Mouse (Mus musculus): ENCODE measurements at regions not wholly inside any gene's neighbourhood (a gene's known extent, or its start where the extent isn't known, plus 50 kb on each side); places are given as distances from the start of the nearest gene placed in this dataset.
"Not testable (repeated sequence)": the region's sequence is repeated elsewhere in the genome, so short reads cannot be mapped to it uniquely, and the experiment has no call there.

DNA sequence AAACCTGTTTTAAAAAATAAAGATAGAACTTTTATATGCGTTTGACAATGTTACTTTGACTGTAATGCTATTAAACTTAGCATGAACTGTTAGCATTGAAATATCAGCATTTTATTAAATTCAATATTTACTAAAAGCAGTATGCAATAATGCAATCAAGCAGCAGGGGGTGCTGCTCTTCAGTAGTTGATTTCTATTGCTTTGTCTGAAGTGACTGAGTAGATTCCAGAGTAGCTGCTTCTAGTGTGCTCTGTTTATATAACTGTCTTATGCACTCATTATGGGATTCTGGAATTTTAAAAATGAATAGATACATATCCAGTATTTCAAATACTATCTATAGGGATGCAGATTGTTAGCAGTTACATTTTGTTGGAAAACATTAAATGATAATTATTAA lies 146.2 kb downstream of the Gm28710 start:
- no peaks in the 10 kb centered on the region for H3K4me1 ChIP-seq (replicated peaks; ENCODE audit: control insufficient read depth in 2 of 2, insufficient read depth in 2 of 2, low read length in 1 of 2)
- no peak overlapping the region for H3K4me2 ChIP-seq (ENCODE audit: low read depth)
- no peak overlapping the region for H3K4me3 ChIP-seq (ENCODE audit: insufficient read depth in 1 of 2, low read depth in 2 of 2, low read length in 2 of 2)
- no peak overlapping the region for H3K27ac ChIP-seq
- H3K9me3 ChIP-seq (ENCODE audit: control insufficient read depth, low read length): no peaks in the 10 kb centered on the region
- TF ChIP-seq EP300 (IDR thresholded peaks at IDR 0.05; ENCODE audit: low read depth): no peak
- peak; percentile 40; the same call in 1 of the 2 replicates for TF ChIP-seq CTCF (IDR thresholded peaks at IDR 0.05; ENCODE audit: low read depth)
- H3K9ac ChIP-seq (replicated peaks): no peak overlapping the region
- ATAC-seq (ENCODE audit: insufficient read depth): no peak
- no peaks in the 10 kb centered on the region for H3K36me3 ChIP-seq (replicated peaks; ENCODE audit: control insufficient read depth, insufficient read depth, low read depth)
- no peak for DNase-seq (ENCODE audit: low read depth in 3 of 3, low spot score in 3 of 3)
- 12% methylated on average over 1 of the region's 1 CpGs for WGBS (ENCODE audit: insufficient replicate concordance)
- no peaks in the 10 kb centered on the region for H3K27me3 ChIP-seq (ENCODE audit: control insufficient read depth, insufficient read depth, low read length)

DNA sequence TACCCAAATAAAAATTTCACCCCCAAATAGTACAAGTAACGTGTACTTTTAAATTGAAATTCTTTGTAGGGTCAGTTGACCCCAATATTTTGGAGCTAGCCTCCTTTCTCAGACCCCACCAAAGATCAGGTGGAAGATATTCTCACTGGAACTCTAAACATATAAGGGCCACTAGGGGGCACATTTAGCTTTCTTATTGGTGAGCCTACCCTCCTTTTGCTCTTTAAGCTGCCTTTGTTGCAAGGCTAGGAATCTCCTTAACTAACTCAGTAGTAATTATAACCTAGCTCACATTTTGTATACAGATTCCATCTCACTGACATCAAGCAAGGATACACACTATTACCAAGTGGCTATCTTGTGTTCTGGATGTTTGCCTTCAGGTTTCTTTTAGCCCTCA lies 155.8 kb downstream of the Gm28710 start:
- DNase-seq (ENCODE audit: low read depth in 3 of 3, low spot score in 3 of 3) (no peak), ATAC-seq (ENCODE audit: insufficient read depth) (no peak)
- Histone ChIP-seq H3K4me2 (ENCODE audit: low read depth) (no peak overlapping the region), H3K27ac (no peak overlapping the region), H3K9ac (replicated peaks) (no peak overlapping the region), H3K36me3 (replicated peaks; ENCODE audit: control insufficient read depth, insufficient read depth, low read depth) (no peaks in the 10 kb centered on the region), H3K9me3 (ENCODE audit: control insufficient read depth, low read length) (no peaks in the 10 kb centered on the region), H3K27me3 (ENCODE audit: control insufficient read depth, insufficient read depth, low read length) (no peaks in the 10 kb centered on the region), H3K4me1 (replicated peaks; ENCODE audit: control insufficient read depth in 2 of 2, insufficient read depth in 2 of 2, low read length in 1 of 2) (no peaks in the 10 kb centered on the region), H3K4me3 (ENCODE audit: insufficient read depth in 1 of 2, low read depth in 2 of 2, low read length in 2 of 2) (no peak overlapping the region)
- 6% methylated on average over 1 of the region's 1 CpGs for WGBS (ENCODE audit: insufficient replicate concordance)
- TF ChIP-seq CTCF (IDR thresholded peaks at IDR 0.05; ENCODE audit: low read depth): peak; percentile 18; the same call in 1 of the 2 replicates
- no peak for TF ChIP-seq EP300 (IDR thresholded peaks at IDR 0.05; ENCODE audit: low read depth)

DNA sequence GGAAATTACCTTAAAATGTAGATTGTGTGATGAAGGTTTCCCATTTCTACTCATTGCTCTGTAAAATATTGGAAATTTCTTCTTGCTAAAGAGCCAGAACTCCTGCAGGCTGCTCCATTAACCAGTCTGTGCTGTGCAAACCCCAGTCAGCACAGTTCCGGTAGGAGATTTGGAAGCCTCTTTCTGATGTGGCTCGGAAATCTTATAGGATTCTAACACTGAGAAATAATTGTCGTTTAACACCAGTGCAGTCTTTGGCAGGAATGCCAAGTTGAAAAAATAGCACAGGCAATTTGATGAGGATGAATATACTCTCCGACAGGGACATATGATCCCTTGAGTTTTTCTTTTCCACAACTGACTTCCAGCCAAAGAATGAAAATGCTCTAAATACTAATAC lies 176.1 kb downstream of the Gm28710 start:
- DNase-seq (ENCODE audit: low read depth in 3 of 3, low spot score in 3 of 3): no peak
- H3K27ac ChIP-seq: no peak overlapping the region
- 68% methylated on average over 4 of the region's 4 CpGs for WGBS (ENCODE audit: insufficient replicate concordance)
- no peaks in the 10 kb centered on the region for H3K4me1 ChIP-seq (replicated peaks; ENCODE audit: control insufficient read depth in 2 of 2, insufficient read depth in 2 of 2, low read length in 1 of 2)
- H3K9ac ChIP-seq (replicated peaks): no peak overlapping the region
- no peak for TF ChIP-seq CTCF (IDR thresholded peaks at IDR 0.05; ENCODE audit: low read depth)
- H3K4me2 ChIP-seq (ENCODE audit: low read depth): no peak overlapping the region
- H3K27me3 ChIP-seq (ENCODE audit: control insufficient read depth, insufficient read depth, low read length): no peaks in the 10 kb centered on the region
- H3K9me3 ChIP-seq (ENCODE audit: control insufficient read depth, low read length): no peaks in the 10 kb centered on the region
- H3K4me3 ChIP-seq (ENCODE audit: insufficient read depth in 1 of 2, low read depth in 2 of 2, low read length in 2 of 2): no peak overlapping the region
- H3K36me3 ChIP-seq (replicated peaks; ENCODE audit: control insufficient read depth, insufficient read depth, low read depth): no peaks in the 10 kb centered on the region
- ATAC-seq (ENCODE audit: insufficient read depth): no peak

DNA sequence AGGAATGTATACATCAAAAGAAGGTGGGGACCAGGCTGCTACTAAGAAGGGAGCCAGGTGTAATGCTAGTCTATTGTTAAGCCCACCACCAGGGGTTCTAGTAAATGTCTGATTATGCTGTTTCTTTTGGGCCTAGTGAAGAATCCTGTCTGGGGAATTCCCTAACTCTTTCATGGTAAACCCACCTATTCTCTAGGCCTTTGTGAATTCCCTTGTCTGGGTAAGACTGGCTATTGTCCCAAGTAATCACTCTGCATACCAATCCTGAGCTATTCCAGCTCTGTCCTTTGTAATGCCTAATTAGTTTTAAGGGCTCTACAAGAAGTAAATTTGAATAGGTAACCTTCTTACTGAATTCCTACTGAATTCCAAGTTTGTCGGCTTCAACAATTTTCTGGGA lies 177.2 kb downstream of the Gm28710 start:
- not testable (repeated sequence) for H3K4me1 ChIP-seq (replicated peaks; ENCODE audit: control insufficient read depth in 2 of 2, insufficient read depth in 2 of 2, low read length in 1 of 2); H3K4me3 ChIP-seq (ENCODE audit: insufficient read depth in 1 of 2, low read depth in 2 of 2, low read length in 2 of 2); H3K9ac ChIP-seq (replicated peaks); H3K27ac ChIP-seq; DNase-seq (ENCODE audit: low read depth in 3 of 3, low spot score in 3 of 3); H3K36me3 ChIP-seq (replicated peaks; ENCODE audit: control insufficient read depth, insufficient read depth, low read depth); ATAC-seq (ENCODE audit: insufficient read depth); H3K9me3 ChIP-seq (ENCODE audit: control insufficient read depth, low read length); H3K27me3 ChIP-seq (ENCODE audit: control insufficient read depth, insufficient read depth, low read length); H3K4me2 ChIP-seq (ENCODE audit: low read depth)
- 60% methylated on average over 1 of the region's 1 CpGs for WGBS (ENCODE audit: insufficient replicate concordance)

DNA sequence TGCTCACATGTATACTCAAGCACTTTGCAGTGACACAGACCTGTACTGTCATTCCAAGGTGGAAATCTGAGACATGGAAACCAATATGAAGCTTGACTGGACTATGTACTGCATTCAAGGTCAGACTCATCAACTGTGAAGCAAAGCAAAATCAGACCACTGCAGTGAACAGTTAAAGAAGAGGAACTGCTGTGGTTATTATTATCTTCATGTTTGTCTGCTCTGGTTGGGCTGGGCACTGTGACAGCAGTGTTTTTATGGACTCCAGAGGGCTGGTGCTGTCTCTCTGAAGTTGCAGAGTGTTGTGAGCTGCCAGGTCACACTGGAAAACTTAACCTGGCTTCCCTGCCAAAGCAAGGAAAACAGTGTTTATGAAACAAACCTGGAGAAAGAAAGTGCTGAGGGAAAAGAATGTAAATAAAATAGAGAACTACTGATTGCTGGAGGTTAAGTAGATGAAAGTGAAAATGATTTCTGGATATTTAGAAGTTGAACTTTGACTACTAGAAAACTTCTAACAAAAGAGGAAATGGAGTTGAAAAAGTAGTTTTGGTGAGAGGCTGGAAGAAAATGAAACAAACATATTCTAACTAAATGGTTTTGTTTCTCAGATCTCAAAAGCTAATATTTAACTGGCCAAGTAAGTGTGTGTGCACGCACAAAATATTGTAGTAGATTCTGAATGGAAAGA lies 181.7 kb downstream of the Gm28710 start:
- no peak for TF ChIP-seq CTCF (IDR thresholded peaks at IDR 0.05; ENCODE audit: low read depth)
- no peak for TF ChIP-seq EP300 (IDR thresholded peaks at IDR 0.05; ENCODE audit: low read depth)
- 61% methylated on average over 1 of the region's 1 CpGs for WGBS (ENCODE audit: insufficient replicate concordance)
- no peak for DNase-seq (ENCODE audit: low read depth in 3 of 3, low spot score in 3 of 3)
- no peaks in the 10 kb centered on the region for H3K9me3 ChIP-seq (ENCODE audit: control insufficient read depth, low read length)
- no peak overlapping the region for H3K27ac ChIP-seq
- no peaks in the 10 kb centered on the region for H3K27me3 ChIP-seq (ENCODE audit: control insufficient read depth, insufficient read depth, low read length)
- no peaks in the 10 kb centered on the region for H3K36me3 ChIP-seq (replicated peaks; ENCODE audit: control insufficient read depth, insufficient read depth, low read depth)
- H3K4me2 ChIP-seq (ENCODE audit: low read depth): no peak overlapping the region
- H3K4me3 ChIP-seq (ENCODE audit: insufficient read depth in 1 of 2, low read depth in 2 of 2, low read length in 2 of 2): no peak overlapping the region
- H3K4me1 ChIP-seq (replicated peaks; ENCODE audit: control insufficient read depth in 2 of 2, insufficient read depth in 2 of 2, low read length in 1 of 2): no peaks in the 10 kb centered on the region
- ATAC-seq (ENCODE audit: insufficient read depth): no peak
- H3K9ac ChIP-seq (replicated peaks): no peak overlapping the region
